Mouse (Mus musculus): ENCODE measurements at regions not wholly inside any gene's neighbourhood (a gene's known extent, or its start where the extent isn't known, plus 50 kb on each side); places are given as distances from the start of the nearest gene placed in this dataset.

DNA sequence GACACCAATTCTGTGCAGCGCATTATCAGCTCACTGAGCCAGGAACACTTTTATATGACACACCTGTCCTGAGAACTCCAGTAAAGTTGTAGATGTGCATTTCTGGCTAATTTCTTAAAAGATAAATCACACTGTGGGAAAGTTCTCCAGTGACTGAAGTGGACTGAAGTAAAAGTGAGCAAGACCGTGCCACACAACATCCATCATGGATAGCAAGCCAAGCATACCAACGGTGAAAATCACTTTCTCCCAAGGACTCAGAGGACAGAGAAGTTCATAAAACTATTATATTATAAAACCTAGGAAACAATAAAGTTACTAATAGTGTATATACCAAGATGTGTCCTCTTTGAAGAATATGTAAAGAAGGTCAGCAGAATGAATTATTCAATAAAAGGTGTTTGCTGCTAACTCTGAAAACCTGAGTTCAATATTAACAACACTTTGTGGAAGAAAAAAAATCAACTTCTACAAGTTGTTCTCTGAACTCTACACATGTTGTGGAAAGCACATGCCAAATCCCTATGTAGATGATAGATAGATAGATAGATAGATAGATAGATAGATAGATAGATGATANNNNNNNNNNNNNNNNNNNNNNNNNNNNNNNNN lies 298.2 kb upstream of the Igbp1b start:
- in situ Hi-C loops (cut with MboI, MseI), result no loop called here

DNA sequence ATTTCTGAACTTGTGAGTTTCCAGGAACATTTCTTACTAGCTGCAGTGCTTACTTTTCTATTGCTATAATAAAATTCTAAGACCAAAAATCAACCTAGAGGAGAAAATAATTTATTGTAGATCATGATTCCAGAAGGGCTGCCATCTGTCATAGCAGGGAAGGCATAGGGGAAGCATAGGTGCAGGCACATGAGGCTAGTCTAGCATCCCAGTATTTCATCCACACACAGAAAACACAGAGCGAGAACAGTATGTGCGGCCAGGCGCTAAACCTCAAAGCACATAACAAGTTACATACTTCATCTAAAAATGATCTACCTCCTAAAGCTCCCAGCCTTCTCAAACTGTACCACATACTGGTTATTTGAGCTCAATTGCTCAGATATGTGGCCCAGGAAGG lies 292.5 kb upstream of the Igbp1b start:
- in situ Hi-C loops (cut with MboI, MseI), result no loop called here

DNA sequence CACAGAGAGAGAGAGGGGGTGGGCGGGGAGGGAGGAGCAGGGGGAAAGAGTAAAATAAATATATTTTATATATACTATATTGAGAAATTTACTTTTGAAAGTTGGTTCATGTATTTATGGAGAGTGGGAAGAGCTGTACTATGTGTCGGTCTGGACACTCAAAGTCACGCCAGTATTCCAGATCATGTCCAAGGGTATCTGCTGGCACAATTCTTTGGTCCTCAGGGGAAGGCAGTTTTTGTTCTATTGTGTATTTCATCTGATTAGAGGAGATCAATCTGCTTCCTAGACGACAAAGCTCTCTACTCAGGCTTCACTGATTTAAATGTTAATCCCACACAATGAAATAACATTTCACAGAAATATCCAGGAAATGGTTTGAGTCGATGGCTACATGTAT lies 288.3 kb upstream of the Igbp1b start:
- in situ Hi-C loops (cut with MboI, MseI), result no loop called here

DNA sequence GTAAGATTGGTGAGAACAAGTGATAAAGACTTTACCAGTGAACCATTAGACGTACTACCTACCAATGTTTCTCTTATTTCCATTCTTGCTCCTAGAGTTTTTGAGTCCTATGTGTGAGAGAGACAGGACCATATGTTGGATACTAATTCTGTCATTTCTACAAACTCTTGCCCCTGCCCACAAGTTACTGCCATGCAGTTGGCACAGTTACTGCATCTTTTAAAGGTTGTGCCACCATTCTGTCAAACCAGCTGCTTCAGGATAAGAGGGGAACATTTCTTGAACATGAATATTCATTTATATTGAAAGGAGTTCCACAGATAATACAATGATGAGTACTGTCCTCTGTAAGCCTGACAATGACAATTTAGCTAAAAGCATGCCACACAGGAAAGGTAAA lies 287.1 kb upstream of the Igbp1b start:
- in situ Hi-C loops (cut with MboI, MseI), result no loop called here

DNA sequence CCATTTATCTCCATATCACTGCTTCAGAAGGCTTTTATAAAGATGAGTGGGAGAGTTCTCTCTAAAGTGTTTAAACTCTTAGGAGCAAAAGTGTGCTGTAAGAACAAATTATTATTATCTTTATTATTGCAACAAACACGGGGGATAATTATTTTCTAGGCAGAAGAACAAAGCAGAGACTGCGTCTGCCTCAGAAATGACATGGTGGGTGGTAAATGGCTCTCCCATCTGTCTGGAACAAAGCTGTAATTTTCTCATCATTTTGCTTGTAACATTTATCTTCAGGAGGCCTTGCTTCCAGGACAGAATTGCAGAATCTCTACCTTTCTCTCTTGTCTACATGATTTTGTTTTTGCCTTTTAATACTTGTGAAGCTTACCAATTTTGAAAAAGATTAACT lies 261.8 kb upstream of the Igbp1b start:
- in situ Hi-C loops (cut with MboI, MseI), result no loop called here

DNA sequence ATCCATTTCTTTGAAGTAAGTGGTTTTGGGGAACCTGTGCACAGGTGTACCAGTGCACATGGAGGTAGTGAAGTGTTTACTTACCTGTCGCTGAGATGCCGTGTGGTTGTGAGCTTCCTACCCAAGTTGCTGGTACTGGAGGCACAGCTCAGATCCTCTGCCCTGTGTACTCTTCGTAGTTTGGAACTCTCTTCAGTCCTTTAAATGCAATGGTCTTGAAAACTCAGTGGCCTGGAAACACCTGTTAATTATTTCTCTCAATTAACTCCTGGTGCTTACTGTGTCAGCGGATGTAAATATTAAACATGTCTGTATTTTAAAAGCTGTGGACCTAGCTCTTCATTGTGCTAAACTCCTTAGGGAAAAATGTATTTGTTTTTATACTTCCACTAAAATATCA lies 261.2 kb upstream of the Igbp1b start:
- in situ Hi-C loops (cut with MboI, MseI), result no loop called here

DNA sequence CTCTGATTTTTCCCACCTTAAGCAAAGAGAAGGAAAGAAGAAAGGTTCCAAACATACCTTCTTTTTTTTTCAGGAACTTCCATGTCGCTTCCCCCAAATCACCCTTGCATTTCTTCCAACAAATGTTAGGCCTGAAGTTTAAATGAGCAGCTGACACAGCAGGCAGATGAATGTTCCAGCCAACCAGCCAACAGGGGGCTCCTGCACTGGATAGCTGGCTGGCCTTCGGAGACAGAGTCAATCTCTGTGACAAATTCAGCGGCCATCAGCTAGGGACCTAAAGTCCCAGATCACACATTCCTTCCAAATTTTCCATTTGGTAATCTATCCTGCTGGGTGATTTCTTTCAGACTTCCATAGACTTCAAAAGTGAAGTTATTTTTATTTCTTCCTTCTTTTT lies 256.6 kb upstream of the Igbp1b start:
- in situ Hi-C loops (cut with MboI, MseI), result no loop called here

DNA sequence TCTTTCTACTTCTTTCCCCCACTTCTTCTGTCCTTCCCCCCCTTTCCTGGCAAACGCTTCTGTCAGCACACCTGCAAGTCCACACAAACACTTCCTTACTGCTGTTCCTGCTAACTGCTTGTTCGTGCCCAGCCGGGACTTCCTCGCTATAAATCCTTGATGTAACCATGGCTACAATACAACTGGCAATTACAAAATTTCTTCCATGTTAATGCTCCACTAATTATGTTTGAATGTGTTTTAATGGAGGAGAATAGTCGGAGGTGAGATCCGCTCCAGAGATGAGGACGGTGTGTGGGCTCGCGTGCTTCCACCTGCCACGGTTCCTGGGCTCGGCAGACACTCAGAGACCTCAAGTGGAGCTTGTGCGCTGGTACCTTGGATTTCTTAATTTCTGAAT lies 215.3 kb upstream of the Igbp1b start:
- in situ Hi-C loops (cut with MboI, MseI), result no loop called here

DNA sequence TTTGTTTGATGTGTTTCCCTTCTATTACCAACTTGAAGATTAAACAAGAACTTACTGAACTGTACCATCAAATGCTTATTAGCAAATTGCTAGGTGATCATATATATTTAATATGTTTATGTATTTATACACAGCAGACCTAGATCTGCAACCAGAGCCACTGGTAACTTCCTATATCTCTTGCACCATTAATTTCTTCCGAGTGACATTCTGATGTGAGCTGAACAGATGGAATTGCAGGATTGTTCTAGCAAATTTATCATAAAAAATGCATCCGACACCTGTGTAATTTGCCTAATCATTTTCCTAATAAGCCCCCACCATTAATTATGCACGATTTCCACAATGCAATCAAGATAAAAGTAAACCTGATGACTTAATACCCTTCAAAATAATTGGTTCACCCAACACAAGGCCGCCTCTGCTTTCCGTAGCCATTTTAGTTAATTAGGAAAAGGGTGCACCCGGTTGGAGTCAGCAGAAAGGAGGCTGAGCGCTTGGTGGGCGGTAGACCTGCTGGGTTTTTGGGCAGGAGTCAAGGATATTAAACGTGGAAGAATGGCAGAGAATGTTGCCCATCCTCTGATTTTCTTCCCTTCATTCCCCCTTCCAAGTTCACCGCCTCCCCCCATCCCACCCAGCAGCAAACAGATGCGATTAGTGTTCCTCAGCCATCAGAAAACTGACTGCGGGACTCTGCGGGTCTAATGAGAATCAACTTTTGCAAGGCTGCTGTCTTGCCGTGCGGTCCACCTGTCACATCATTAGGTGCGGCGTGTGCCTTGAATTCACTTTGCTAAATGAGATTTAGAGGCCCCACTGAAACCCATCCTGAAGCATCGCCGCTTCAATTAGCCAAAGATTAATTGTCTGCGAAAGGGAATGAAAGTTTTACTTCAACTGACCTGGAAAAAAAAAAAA lies 214.4 kb upstream of the Igbp1b start:
- in situ Hi-C loops (cut with MboI, MseI), result no loop called here

DNA sequence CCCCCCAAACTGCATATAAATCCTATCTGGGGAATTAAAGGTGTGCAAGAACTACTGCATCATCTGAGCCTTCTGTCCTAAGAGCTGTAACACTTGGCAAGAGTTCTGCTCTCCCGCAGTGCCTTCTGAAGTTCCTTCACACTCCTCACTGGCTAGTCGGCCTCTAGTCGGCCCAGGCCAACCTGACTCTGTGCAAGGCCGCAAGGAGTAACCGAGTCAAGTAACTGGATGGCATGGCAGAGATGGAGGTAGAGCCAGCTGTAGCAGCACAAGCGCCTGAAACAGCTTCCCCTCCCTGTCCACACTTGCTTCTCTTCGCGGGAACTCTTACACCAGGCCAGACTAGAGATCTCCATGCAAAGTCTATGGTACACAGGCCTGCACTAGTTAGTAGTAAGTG lies 179.7 kb upstream of the Igbp1b start:
- in situ Hi-C loops (cut with MboI, MseI), result no loop called here

DNA sequence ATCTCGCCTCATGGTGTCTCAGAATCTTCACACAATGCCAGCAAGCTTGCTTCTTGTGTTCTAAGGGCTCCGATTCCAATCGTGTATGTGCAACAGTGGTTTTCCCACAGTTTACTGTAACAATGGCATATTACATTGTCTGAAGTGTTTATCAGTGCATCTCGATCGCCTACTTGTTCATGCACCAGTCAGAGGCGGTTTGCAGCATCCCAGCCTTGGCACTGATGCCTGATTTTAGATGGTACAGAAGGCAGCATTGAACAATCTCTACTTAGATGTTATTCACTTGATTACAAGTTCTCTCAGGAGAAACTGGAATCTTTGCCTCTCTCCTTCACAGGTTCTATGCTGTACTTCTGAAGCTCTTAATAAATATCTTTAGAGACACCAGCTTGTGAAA lies 176.5 kb upstream of the Igbp1b start:
- in situ Hi-C loops (cut with MboI, MseI), result no loop called here

DNA sequence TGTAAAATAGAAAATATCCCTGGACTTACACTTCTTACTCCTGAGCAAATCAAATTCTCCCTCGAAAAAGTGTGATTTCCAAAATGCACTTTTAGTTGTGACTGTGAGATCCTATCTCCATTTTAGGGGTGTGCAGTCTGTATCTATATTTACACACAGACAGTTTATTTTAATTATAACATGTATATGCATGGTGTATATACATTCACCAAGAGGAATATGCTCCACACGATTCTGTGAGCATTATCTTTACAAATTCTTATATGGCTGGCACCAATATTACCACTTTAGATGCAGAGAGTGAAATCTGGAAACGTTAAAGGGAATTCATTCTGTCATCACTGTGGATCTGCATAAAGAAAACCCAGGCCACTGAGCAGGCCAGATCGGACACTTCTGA lies 143.5 kb upstream of the Igbp1b start:
- in situ Hi-C loops (cut with MboI, MseI), result loop anchor here (10.0 kb wide), 1 partner anchor 1403 kb away; no protein-coding TSS in a partner anchor

DNA sequence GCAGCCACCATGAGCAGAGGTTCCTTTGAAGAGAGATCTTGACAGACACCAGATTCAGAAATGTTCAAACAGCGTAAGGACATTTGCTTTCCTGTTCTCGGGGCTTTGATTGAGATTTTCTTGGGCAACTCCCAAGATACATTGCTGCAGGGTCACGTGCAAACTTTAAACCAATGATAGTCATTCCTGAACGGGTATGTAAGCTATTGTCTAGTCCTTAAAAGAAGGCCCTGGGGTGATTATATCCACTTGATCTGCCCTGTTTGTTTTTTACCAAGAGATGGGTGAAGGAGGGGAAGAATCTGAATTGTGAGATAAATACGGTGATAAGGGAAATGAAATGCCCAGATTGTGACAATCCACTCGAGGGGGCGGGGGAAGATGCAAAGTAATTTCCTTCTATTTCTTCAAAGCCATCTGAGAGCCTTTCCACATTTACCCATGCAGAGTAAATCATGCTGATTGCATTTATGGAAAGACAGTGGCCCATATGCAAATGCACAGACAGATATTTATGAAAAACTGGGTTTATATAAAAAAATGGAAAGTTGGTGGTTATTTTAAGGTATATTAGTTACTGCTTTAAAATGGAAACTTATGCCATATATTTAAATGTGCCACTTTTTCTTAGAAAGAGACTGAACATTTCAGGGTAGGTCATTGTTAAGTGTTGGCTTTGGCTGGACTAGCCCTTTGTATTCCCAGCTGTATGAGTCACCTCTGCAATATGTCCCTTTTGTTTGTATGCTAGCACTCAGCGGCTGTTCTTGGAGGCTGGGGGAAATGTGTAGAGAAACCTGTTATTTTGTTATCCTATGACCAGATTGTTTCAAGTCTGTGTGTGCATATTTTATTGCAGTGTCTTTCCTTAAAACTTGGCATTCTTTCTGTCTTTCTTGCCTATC lies 142.7 kb upstream of the Igbp1b start:
- in situ Hi-C loops (cut with MboI, MseI), result loop anchor here (10.0 kb wide), 1 partner anchor 1404 kb away; no protein-coding TSS in a partner anchor

DNA sequence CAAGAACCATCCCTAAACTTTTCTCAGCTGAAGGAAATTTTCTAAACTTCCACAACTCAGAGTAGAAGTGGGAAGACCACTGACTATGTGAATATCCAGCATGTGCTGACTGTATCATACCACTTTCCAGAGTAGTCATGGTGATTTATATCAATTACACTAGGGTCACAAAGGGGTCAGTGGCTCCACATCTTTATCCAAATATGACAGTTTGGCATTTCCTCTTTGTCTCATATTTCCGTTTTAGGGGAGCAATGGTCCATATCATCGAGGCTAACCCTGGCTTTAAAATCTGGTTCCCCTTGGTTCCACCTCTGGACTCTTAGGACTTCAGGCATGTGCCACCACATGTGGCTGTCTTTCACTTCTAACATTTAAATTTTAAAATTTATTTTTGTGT lies 136.4 kb upstream of the Igbp1b start:
- in situ Hi-C loops (cut with MboI, MseI), result no loop called here

DNA sequence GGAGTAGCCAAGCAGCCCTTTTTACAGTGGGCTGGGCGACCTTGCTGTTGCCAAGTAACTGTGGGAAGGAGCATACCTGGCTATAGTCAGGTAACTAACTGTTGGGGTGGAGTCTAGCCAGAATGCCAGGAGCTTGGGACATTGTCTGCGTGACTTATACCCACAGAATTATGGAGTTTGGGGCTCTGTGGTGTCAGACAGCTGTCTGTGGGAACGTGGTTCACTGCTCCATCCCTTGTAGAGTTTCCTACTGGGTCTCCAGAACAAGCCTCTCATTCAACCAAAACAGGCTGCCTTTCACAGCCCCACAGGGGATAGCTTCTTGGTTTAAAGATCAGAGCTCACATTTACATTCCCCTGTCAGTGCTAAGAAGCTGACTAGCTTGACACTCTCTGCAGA lies 134.5 kb upstream of the Igbp1b start:
- in situ Hi-C loops (cut with MboI, MseI), result no loop called here

DNA sequence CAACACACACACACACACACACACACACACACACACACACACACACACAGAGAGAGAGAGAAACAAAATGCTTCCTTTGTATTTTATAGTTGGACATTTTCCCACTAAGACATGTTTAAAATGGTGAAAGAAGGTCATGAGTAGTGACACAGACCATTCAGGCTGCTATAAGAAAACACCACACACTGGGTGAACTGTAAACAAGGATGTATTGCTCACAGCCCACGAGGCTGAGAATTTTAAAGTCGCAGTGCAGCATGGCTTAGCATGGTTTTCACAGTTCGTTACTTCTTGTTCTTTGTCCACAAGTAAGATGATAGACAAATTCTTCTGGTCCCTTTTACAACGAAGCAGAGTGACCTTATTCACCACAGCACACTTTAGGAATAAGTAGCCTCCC lies 124.6 kb upstream of the Igbp1b start:
- in situ Hi-C loops (cut with MboI, MseI), result no loop called here

DNA sequence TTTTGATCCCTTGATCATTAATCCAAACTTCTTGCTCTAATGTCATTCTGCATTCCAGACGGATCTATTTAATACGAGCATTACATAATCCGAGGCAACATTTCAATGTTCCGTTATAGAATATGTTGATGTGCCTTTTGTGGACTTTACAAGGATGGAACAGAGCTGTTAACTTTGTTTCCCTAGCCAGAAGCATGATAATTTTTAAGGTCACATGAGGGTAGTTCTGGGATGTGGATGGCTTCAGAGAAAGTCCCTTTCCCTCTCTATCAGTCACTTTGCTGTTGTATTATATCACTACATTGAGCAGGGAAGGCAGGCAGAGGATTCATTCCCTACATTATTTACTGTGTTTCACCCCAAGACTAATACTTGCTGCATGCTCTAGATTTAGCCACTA lies 124.1 kb upstream of the Igbp1b start:
- in situ Hi-C loops (cut with MboI, MseI), result no loop called here

DNA sequence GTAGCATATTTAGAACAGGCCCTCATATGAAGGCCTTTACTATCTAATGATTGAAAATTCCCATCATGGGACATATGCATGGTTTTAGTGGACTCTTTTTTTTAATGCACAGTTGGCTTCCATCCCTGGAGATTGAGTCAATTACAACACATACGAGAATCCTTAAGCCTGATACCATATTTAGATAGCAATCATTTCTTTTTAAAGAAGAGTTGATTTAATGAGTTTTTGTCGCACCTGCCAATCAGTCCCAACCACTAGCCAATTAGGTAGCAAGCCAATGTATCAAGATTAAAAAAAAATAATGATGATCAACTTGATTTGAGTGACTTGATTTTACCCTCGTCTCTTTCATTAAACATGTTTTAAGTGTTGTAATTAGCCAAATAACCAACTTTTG lies 103.6 kb upstream of the Igbp1b start:
- in situ Hi-C loops (cut with MboI, MseI), result no loop called here

DNA sequence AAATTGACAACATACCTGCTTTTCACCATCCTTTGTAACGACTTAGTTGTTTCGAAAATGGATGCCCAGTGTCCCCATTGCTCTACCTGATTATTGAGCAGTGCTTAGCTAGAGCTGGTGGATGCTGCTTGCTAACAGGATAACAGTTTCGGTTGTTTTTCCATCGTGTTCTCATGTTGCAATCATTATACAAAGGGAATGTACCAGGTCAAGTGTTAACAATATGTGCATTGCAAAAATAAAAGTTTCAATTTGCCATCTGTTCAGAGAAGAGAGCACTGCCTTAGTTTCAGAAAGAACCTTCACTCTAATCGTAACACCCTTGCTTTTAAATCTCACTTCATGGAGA lies 96.6 kb upstream of the Igbp1b start:
- in situ Hi-C loops (cut with MboI, MseI), result no loop called here

DNA sequence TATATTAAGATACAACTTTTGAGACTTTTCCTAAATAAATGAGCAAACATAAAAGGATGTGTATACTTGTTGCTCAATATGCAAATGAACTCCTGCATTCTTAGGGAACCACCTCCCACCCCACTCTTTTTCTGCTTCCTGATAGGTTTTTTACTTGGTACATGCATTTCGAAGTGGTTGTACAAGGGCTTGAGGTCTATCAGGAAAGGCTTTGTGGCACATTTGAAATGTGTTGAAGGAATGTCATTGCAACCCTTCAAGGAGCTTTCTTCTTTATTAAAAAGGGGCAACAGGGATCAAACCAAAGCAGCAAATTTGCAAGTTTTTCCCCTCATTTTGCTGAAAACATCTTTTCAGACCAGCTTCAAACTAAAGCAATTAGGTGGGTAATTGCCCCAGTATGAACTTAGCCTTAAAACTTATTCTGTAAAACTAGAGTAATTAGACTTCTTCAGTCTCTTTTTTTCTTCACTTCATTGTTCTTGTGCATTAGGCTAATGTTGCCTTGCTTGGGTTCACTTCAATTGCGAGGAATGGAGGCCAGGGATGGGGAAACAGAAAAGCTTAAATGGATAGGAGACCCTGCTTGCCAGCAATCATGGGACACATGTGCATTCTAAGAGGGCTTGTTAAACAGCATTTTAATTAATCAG lies 96.1 kb upstream of the Igbp1b start:
- in situ Hi-C loops (cut with MboI, MseI), result no loop called here

DNA sequence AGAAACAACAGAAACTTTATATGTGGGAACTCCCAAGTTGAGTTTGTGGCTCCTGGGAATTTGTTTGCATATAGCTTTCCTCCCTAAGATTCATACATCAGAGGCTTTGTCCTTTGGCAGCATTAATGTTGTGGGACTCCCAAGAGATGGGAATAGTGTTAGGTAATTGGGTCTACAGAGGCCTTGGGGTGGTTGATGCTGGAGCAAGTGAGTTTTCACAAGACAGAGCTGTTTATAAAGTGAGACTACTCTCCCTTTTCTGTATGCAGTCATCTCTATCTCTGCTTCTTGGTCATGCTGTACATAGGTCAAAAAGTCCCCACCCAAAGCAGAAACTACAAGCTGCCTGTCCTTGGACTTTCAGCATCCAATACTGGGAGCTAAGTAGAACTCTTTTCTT lies 59.4 kb upstream of the Igbp1b start:
- in situ Hi-C loops (cut with MboI, MseI), result no loop called here
